In the genomic region with DNA sequence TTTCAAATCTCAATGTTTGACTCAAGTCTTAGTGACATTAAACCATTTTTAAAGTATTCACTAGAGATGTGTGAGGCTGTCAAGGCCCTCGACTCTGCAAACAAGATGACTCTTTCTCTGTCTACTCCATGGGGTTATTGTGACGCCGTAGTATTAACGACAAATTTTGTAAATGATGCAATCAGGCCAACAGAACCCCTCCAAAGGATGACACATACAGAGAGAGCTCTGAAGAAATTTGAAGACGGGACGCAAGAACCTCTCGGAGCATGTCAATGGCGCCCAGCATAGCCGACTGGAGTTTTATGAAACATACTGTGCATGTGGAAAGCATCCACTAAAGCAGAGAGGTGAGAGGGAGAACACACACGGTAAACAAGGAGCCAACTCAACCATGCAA, we compare ENCODE assay signal across 25 mouse cellular contexts.
"Had no signal": no experiment of that assay in that cellular context is flagged by ENCODE, and none has a peak within 500 bp of the region (broad histone marks: within the 10 kb centered on the region; RNA-seq: fewer than 3 reads in every experiment).

No protein-coding gene starts in this region.

- H3K27me3 ChIP-seq: heart, embryonic 12.5 days; hindbrain, embryonic 12.5 days; intestine, embryonic 15.5 days; limb, embryonic 12.5 days; liver, embryonic 13.5 days; liver, embryonic 15.5 days had no signal

- H3K9me3 ChIP-seq: heart, embryonic 10.5 days; heart, embryonic 12.5 days; hindbrain, embryonic 12.5 days; intestine, embryonic 15.5 days; limb, embryonic 10.5 days; limb, embryonic 12.5 days; liver, embryonic 13.5 days; liver, embryonic 15.5 days had no signal

- DNase-seq: gastrocnemius, postnatal 14 days; heart, adult 18-20 months; heart, postnatal 10 days; heart, postnatal 36 days; kidney, adult 18-20 months; kidney, adult 8-10 months; kidney, postnatal 10 days; kidney, postnatal 25 days; kidney, postnatal 4 days; liver; liver, embryonic 13.5 days had no signal

- ATAC-seq: hindbrain, embryonic 16.5 days; inflammation-experienced regulatory T-cells, adult 6 months; intestine, embryonic 15.5 days; intestine, postnatal 0 days had no signal

- H3K27ac ChIP-seq: heart, embryonic 10.5 days; hindbrain, embryonic 12.5 days; hindbrain, embryonic 14.5 days; intestine, embryonic 15.5 days; layer of hippocampus, adult 2 months; left cerebral cortex, adult 2 months; limb, embryonic 10.5 days; limb, embryonic 12.5 days; liver, embryonic 13.5 days; liver, embryonic 15.5 days had no signal

- H3K4me1 ChIP-seq: heart, embryonic 10.5 days; heart, embryonic 12.5 days; hindbrain, embryonic 12.5 days; intestine, embryonic 15.5 days; limb, embryonic 10.5 days; liver, embryonic 13.5 days; liver, embryonic 15.5 days had no signal

- H3K36me3 ChIP-seq: heart, embryonic 10.5 days; heart, embryonic 12.5 days; hindbrain, embryonic 12.5 days; intestine, embryonic 15.5 days; limb, embryonic 10.5 days; limb, embryonic 12.5 days; liver, embryonic 13.5 days; liver, embryonic 15.5 days had no signal

- H3K4me3 ChIP-seq: heart, embryonic 10.5 days; heart, embryonic 12.5 days; hindbrain, embryonic 12.5 days; intestine, embryonic 15.5 days; layer of hippocampus, adult 2 months; left cerebral cortex, adult 2 months; limb, embryonic 10.5 days; limb, embryonic 12.5 days; liver, embryonic 13.5 days; liver, embryonic 15.5 days had no signal

- H3K9ac ChIP-seq: heart, embryonic 12.5 days; hindbrain, embryonic 12.5 days; hindbrain, embryonic 14.5 days; intestine, embryonic 15.5 days; limb, embryonic 12.5 days; liver, embryonic 13.5 days; liver, embryonic 15.5 days had no signal

- H3K4me2 ChIP-seq: heart, embryonic 12.5 days; hindbrain, embryonic 12.5 days; hindbrain, embryonic 14.5 days; intestine, embryonic 15.5 days; limb, embryonic 12.5 days; liver, embryonic 11.5 days; liver, embryonic 13.5 days; liver, embryonic 15.5 days had no signal
